Mouse (Mus musculus) cerebellum, postnatal 10 days (tissue): ENCODE results near the gene Tnfsf13.
"Not testable (repeated sequence)": the region's sequence is repeated elsewhere in the genome, so short reads cannot be mapped to it uniquely, and the experiment has no call there.

Source experiments
- DNase-seq, 2 experiments: peaks; one replicate each; pipeline ENCODE4 v3.0.0; 2021; ENCODE audit warnings: mixed read lengths in 2 of 2

The Tnfsf13 gene

GRCm38 (mm10) chr11:69703814-69704612, 18.4 kb upstream of the Tnfsf13 start:
- DNase-seq, result no peak

DNA sequence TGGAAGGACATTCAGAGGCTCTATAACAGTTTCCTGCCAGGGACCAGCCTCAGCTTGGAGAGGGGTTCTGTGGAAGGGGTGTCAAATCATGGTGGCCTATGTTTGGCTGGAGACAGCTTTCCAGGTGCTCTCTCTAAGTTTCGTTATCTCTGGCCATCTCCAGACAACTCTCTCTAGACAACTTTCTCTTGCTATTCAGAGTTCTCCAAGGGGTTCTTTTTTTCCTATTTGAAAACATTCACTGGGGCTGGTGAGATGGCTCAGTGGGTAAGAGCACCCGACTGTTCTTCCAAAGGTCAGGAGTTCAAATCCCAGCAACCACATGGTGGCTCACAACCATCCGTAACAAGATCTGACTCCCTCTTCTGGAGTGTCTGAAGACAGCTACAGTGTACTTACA, 17.8 kb upstream of the Tnfsf13 start:
- not testable (repeated sequence) for DNase-seq

DNA sequence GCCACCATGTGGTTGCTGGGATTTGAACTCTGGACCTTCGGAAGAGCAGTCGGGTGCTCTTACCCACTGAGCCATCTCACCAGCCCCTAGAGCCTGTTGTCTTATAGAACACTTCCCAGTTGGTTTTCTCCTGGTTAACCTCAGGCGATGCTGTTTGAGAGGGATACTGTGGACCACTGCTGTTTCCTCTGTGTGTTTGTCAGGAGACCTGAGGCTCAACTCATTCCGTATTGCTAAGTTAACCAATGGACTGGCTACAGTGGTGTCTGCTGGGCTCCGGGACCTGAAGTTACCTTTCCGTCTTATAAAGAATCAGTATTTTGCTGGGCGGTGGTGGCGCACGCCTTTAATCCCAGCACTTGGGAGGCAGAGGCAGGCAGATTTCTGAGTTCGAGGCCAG, 17.3 kb upstream of the Tnfsf13 start:
- not testable (repeated sequence) for DNase-seq

DNA sequence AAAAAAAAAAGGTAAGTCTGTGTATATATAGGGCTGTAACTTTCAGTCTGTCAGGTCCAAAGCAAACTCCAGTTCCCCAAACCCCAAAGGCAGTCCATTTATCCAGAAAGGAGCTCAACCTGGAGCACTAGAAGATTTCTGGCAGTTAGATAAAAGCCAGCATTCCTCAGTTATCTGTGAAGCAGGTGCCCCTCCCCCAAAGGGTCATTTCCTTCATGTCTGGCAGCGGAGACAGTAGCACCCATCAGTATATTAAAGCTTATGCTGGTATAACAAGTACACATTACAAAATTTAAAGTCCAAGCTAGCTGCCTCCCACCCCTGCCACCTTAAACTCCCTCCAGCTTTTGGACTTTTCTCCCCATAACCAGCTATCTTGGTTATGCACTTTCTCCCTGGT, 14.0 kb upstream of the Tnfsf13 start:
- no peak for DNase-seq

GRCm38 (mm10) chr11:69698574-69698973, 13.0 kb upstream of the Tnfsf13 start:
- DNase-seq, result no peak

GRCm38 (mm10) chr11:69697396-69697795, 11.8 kb upstream of the Tnfsf13 start:
- DNase-seq, result no peak

- DNase-seq, result peak; percentile 82 to 86
Measured at GRCm38 (mm10) chr11:69695361-69696181, 10.0 kb upstream of the Tnfsf13 start, which contains the start of the genes Tnfsf12 and Tnfsfm13. Tnfsf12 (minus strand) TSS chr11:69695849. Tnfsfm13 (minus strand) TSS chr11:69696098.

GRCm38 (mm10) chr11:69695046-69695360, 9.4 kb upstream of the Tnfsf13 start:
- DNase-seq, result no peak

- no peak for DNase-seq
Measured at GRCm38 (mm10) chr11:69693421-69693965, 7.9 kb upstream of the Tnfsf13 start.

DNA sequence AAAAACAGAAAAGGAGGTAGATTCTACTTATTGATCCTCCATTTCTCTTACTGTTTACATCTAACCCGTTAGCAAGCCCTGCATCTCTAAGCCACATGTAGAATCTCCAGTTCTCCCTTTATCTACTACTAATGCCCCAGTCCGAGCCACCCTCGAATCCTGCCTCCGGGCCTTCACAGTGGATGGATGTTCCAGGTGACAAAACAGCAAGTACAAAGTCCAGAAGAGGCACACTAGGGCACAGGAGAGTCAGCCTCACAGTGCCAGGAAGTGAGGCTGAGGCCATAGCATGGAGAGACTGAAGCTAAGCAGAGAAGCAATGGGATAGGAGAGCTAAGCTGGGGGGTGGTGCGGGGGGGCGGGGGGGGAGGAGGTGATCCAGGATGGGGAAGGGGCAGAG, 7.3 kb upstream of the Tnfsf13 start:
- no peak for DNase-seq

- DNase-seq, result no peak
Measured at GRCm38 (mm10) chr11:69692196-69692811, 6.7 kb upstream of the Tnfsf13 start.

GRCm38 (mm10) chr11:69689891-69690290, 4.3 kb upstream of the Tnfsf13 start:
- no peak for DNase-seq

- no peak for DNase-seq
Measured at GRCm38 (mm10) chr11:69687061-69687460, 1.5 kb upstream of the Tnfsf13 start.

GRCm38 (mm10) chr11:69686377-69686776, 793 bp upstream of the Tnfsf13 start:
- DNase-seq, result peak; percentile 90 to 91

GRCm38 (mm10) chr11:69684936-69685335, 648 bp downstream of the Tnfsf13 start:
- peak; percentile 54 to 61 for DNase-seq

- DNase-seq, result peak; percentile 42 to 48
Measured at GRCm38 (mm10) chr11:69684128-69684745, 1.3 kb downstream of the Tnfsf13 start.

GRCm38 (mm10) chr11:69683576-69683975, 2.0 kb downstream of the Tnfsf13 start:
- DNase-seq, result peak in 1 of 2 experiments; percentile 31

GRCm38 (mm10) chr11:69682840-69683533, 2.6 kb downstream of the Tnfsf13 start:
- DNase-seq, result peak; percentile 96 to 97

DNA sequence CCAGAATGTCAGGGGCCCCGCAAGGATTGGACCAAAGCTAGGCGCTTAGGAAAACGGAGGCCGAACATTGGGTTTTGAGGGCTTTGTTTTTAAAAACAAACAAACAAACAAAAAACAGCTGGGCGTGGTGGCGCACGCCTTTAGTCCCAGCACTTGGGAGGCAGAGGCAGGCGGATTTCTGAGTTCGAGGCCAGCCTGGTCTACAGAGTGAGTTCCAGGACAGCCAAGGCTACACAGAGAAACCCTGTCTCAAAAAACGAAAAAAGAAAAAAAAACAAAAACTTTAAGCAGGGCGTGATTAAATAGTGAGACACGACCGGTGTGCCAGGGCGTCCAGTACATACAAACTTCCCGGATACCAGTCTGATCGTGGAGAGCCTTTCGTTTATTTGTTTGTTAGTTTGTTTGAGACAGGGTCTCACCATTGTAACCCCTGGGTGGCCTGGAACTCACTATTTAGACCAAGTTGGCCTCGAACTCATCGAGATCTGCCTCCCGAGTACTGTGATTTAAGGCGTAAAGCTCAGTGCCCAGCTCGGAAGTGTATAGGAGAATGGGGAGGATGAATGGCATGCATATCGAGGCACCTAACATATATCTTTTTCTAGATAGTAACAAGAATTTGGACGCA, 3.3 kb downstream of the Tnfsf13 start:
- DNase-seq, result peak in 1 of 2 experiments; percentile 39

DNA sequence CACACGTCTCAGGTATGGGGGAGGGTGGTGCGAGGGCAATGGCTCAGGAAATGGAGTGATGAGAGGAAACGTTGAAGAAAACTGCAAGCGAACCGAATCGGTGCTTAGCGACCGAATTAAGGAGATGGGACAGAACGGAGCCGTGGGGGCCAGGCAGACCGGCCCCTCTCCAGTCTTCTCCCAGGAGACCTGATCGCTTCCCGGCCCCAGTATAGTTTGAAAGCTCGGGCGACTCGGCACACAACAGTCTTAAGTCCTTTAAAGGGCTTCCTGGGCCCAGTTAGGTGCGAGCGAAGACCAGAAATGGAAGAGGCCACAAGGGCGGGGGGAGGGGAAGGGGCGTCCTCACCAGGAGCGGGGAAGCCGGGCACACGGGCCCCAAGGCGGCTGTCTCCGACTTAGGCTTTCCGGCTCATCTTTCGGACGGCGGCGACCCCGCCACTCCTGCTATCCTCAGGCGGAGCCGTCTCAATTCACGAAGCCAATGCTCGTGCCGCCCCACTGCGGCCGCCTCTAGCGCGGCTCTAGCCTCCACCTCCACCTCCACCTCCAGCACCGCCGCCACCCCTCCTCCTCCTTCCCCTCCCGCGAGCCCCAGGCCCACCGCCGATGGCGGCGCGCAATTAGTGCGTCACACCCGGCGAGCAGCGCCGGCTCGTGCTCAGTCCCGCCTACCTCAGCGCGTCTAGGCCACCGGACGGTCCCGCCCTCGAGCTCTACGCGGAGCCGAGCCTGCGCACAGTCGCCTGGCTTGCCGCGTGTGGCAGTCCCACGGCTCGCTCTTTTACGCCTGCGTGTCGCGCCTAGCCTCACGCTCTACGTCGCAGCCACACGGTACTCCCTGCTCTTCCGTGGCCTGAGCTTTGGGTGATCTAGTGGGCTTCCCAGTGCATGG, 4.0 kb downstream of the Tnfsf13 start, which contains the start of gene Senp3:
Gene Senp3, minus strand, starts transcription at position 771 of the 895 bp plus-strand sequence.
- peak; percentile 99 for DNase-seq
